Mouse (Mus musculus): ENCODE data around the gene Slc16a5.
A peak's percentile ranks its signal among the peaks of the same experiment; 100 is the strongest.
"Not testable (repeated sequence)": the region's sequence is repeated elsewhere in the genome, so short reads cannot be mapped to it uniquely, and the experiment has no call there.

Slc16a5 gene

GRCm38 (mm10) chr11:115452281-115452860 is 9.9 kb upstream of the Slc16a5 start:
- H3K4me1 ChIP-seq (replicated peaks; ENCODE audit: low read depth, low read length), result peaks cover 56% of the 10 kb centered on the region
- TF ChIP-seq CTCF (conservative IDR thresholded peaks at IDR 0.05; ENCODE audit: low read length) (no peak), NANOG (IDR thresholded peaks at IDR 0.05; ENCODE audit: borderline replicate concordance, low read length) (no peak), POU5F1 (IDR thresholded peaks at IDR 0.05; ENCODE audit: borderline replicate concordance, low read length) (no peak)
- peaks cover 3% of the 10 kb centered on the region; the same call in 1 of the 2 replicates for H3K9me3 ChIP-seq (ENCODE audit: low read length)
- H3K36me3 ChIP-seq (ENCODE audit: insufficient read depth, low read length), result no peaks in the 10 kb centered on the region
- peaks cover 45% of the 10 kb centered on the region for H3K27me3 ChIP-seq (ENCODE audit: insufficient read depth, low read length)
- no peak overlapping the region for H3K4me3 ChIP-seq (replicated peaks; ENCODE audit: low read length)

GRCm38 (mm10) chr11:115453306-115453705 is 9.0 kb upstream of the Slc16a5 start:
- peaks cover 53% of the 10 kb centered on the region for H3K4me1 ChIP-seq (replicated peaks; ENCODE audit: low read depth, low read length)
- peaks cover 3% of the 10 kb centered on the region; the same call in 1 of the 2 replicates for H3K9me3 ChIP-seq (ENCODE audit: low read length)
- TF ChIP-seq CTCF (conservative IDR thresholded peaks at IDR 0.05; ENCODE audit: low read length) (no peak), NANOG (IDR thresholded peaks at IDR 0.05; ENCODE audit: borderline replicate concordance, low read length) (no peak), POU5F1 (IDR thresholded peaks at IDR 0.05; ENCODE audit: borderline replicate concordance, low read length) (no peak)
- H3K27me3 ChIP-seq (ENCODE audit: insufficient read depth, low read length), result peaks cover 39% of the 10 kb centered on the region
- no peak overlapping the region for H3K4me3 ChIP-seq (replicated peaks; ENCODE audit: low read length)
- H3K36me3 ChIP-seq (ENCODE audit: insufficient read depth, low read length), result no peaks in the 10 kb centered on the region

- H3K4me1 ChIP-seq (replicated peaks; ENCODE audit: low read depth, low read length), result peaks cover 38% of the 10 kb centered on the region
- TF ChIP-seq CTCF (conservative IDR thresholded peaks at IDR 0.05; ENCODE audit: low read length), result peak; percentile 66
- H3K9me3 ChIP-seq (ENCODE audit: low read length); H3K36me3 ChIP-seq (ENCODE audit: insufficient read depth, low read length); H3K4me3 ChIP-seq (replicated peaks; ENCODE audit: low read length): not testable (repeated sequence)
- H3K27me3 ChIP-seq (ENCODE audit: insufficient read depth, low read length), result peaks cover 25% of the 10 kb centered on the region
Observed at GRCm38 (mm10) chr11:115454822-115455221, 7.5 kb upstream of the Slc16a5 start.

- H3K4me3 ChIP-seq (replicated peaks; ENCODE audit: low read length), result no peak overlapping the region
- peaks cover 36% of the 10 kb centered on the region for H3K4me1 ChIP-seq (replicated peaks; ENCODE audit: low read depth, low read length)
- H3K9me3 ChIP-seq (ENCODE audit: low read length), result peaks cover 3% of the 10 kb centered on the region; the same call in 1 of the 2 replicates
- H3K27me3 ChIP-seq (ENCODE audit: insufficient read depth, low read length), result peaks cover 21% of the 10 kb centered on the region
- no peaks in the 10 kb centered on the region for H3K36me3 ChIP-seq (ENCODE audit: insufficient read depth, low read length)
- TF ChIP-seq POU5F1 (IDR thresholded peaks at IDR 0.05; ENCODE audit: borderline replicate concordance, low read length), result peak; percentile 61; the same call in 1 of the 2 replicates
- TF ChIP-seq CTCF (conservative IDR thresholded peaks at IDR 0.05; ENCODE audit: low read length), result peak; percentile 91
- no peak for TF ChIP-seq NANOG (IDR thresholded peaks at IDR 0.05; ENCODE audit: borderline replicate concordance, low read length)
Observed at GRCm38 (mm10) chr11:115455619-115456018, 6.7 kb upstream of the Slc16a5 start.

GRCm38 (mm10) chr11:115456182-115456581 is 6.1 kb upstream of the Slc16a5 start:
- Histone ChIP-seq H3K36me3 (ENCODE audit: insufficient read depth, low read length) (no peaks in the 10 kb centered on the region), H3K27me3 (ENCODE audit: insufficient read depth, low read length) (peaks cover 18% of the 10 kb centered on the region), H3K4me1 (replicated peaks; ENCODE audit: low read depth, low read length) (peaks cover 40% of the 10 kb centered on the region), H3K9me3 (ENCODE audit: low read length) (peaks cover 3% of the 10 kb centered on the region; the same call in 1 of the 2 replicates), H3K4me3 (replicated peaks; ENCODE audit: low read length) (0 out of 2 replicates have a peak overlapping the region, but pooled peaks have one; percentile 1)
- TF ChIP-seq NANOG (IDR thresholded peaks at IDR 0.05; ENCODE audit: borderline replicate concordance, low read length), result no peak
- no peak for TF ChIP-seq POU5F1 (IDR thresholded peaks at IDR 0.05; ENCODE audit: borderline replicate concordance, low read length)
- no peak for TF ChIP-seq CTCF (conservative IDR thresholded peaks at IDR 0.05; ENCODE audit: low read length)

- Histone ChIP-seq H3K4me3 (replicated peaks; ENCODE audit: low read length) (no peak overlapping the region), H3K4me1 (replicated peaks; ENCODE audit: low read depth, low read length) (peaks cover 46% of the 10 kb centered on the region), H3K9me3 (ENCODE audit: low read length) (no peaks in the 10 kb centered on the region), H3K36me3 (ENCODE audit: insufficient read depth, low read length) (no peaks in the 10 kb centered on the region), H3K27me3 (ENCODE audit: insufficient read depth, low read length) (peaks cover 18% of the 10 kb centered on the region)
- TF ChIP-seq CTCF (conservative IDR thresholded peaks at IDR 0.05; ENCODE audit: low read length), result no peak
- TF ChIP-seq POU5F1 (IDR thresholded peaks at IDR 0.05; ENCODE audit: borderline replicate concordance, low read length), result no peak
- no peak for TF ChIP-seq NANOG (IDR thresholded peaks at IDR 0.05; ENCODE audit: borderline replicate concordance, low read length)
Observed at GRCm38 (mm10) chr11:115457405-115457804, 4.9 kb upstream of the Slc16a5 start.

- TF ChIP-seq CTCF (conservative IDR thresholded peaks at IDR 0.05; ENCODE audit: low read length), result no peak
- no peak for TF ChIP-seq NANOG (IDR thresholded peaks at IDR 0.05; ENCODE audit: borderline replicate concordance, low read length)
- no peak for TF ChIP-seq POU5F1 (IDR thresholded peaks at IDR 0.05; ENCODE audit: borderline replicate concordance, low read length)
- Histone ChIP-seq H3K9me3 (ENCODE audit: low read length) (no peaks in the 10 kb centered on the region), H3K4me1 (replicated peaks; ENCODE audit: low read depth, low read length) (peaks cover 62% of the 10 kb centered on the region), H3K36me3 (ENCODE audit: insufficient read depth, low read length) (no peaks in the 10 kb centered on the region), H3K4me3 (replicated peaks; ENCODE audit: low read length) (no peak overlapping the region), H3K27me3 (ENCODE audit: insufficient read depth, low read length) (peaks cover 22% of the 10 kb centered on the region)
Observed at GRCm38 (mm10) chr11:115460976-115461375, 1.3 kb upstream of the Slc16a5 start.

GRCm38 (mm10) chr11:115461846-115462242 is 430 bp upstream of the Slc16a5 start:
- Histone ChIP-seq H3K36me3 (ENCODE audit: insufficient read depth, low read length) (no peaks in the 10 kb centered on the region), H3K4me3 (replicated peaks; ENCODE audit: low read length) (no peak overlapping the region), H3K4me1 (replicated peaks; ENCODE audit: low read depth, low read length) (peaks cover 53% of the 10 kb centered on the region), H3K9me3 (ENCODE audit: low read length) (no peaks in the 10 kb centered on the region), H3K27me3 (ENCODE audit: insufficient read depth, low read length) (peaks cover 15% of the 10 kb centered on the region)
- TF ChIP-seq CTCF (conservative IDR thresholded peaks at IDR 0.05; ENCODE audit: low read length), result no peak
- no peak for TF ChIP-seq POU5F1 (IDR thresholded peaks at IDR 0.05; ENCODE audit: borderline replicate concordance, low read length)
- TF ChIP-seq NANOG (IDR thresholded peaks at IDR 0.05; ENCODE audit: borderline replicate concordance, low read length), result no peak

- Histone ChIP-seq H3K4me3 (replicated peaks; ENCODE audit: low read length) (peak overlapping the region; percentile 17; the same call in 1 of the 2 replicates), H3K36me3 (ENCODE audit: insufficient read depth, low read length) (no peaks in the 10 kb centered on the region), H3K27me3 (ENCODE audit: insufficient read depth, low read length) (peaks cover 11% of the 10 kb centered on the region), H3K9me3 (ENCODE audit: low read length) (no peaks in the 10 kb centered on the region), H3K4me1 (replicated peaks; ENCODE audit: low read depth, low read length) (peaks cover 49% of the 10 kb centered on the region)
- TF ChIP-seq NANOG (IDR thresholded peaks at IDR 0.05; ENCODE audit: borderline replicate concordance, low read length), result no peak
- no peak for TF ChIP-seq POU5F1 (IDR thresholded peaks at IDR 0.05; ENCODE audit: borderline replicate concordance, low read length)
- TF ChIP-seq CTCF (conservative IDR thresholded peaks at IDR 0.05; ENCODE audit: low read length), result no peak
Observed at GRCm38 (mm10) chr11:115463397-115463796, 1.1 kb downstream of the Slc16a5 start.

Measured in E14TG2a.4 (cell line).